Mouse (Mus musculus) myocyte (in vitro differentiated cells): ENCODE measurements around the gene Fbxw4. TPM values are rescaled to one million over a fixed set of nuclear protein-coding genes. Genes with fewer than 3 reads are reported as not detected.
"Not testable (repeated sequence)": the region's sequence is repeated elsewhere in the genome, so short reads cannot be mapped to it uniquely, and the experiment has no call there.

Experiments
- H3K27me3 ChIP-seq: one replicate; pipeline ENCODE4 v1.6.1; 2011; ENCODE audit not compliant: control insufficient read depth, insufficient read depth, insufficient read length
- H3K36me3 ChIP-seq: one replicate; pipeline ENCODE4 v1.6.1; 2011; ENCODE audit not compliant: control insufficient read depth, insufficient read depth
- H3K4me2 ChIP-seq: one replicate; pipeline ENCODE4 v1.6.1; 2011; ENCODE audit warnings: low read depth, control low read depth
- H3K4me3 ChIP-seq: one replicate; pipeline ENCODE4 v1.5.1; 2011; ENCODE audit warnings: mild to moderate bottlenecking, control low read depth, moderate library complexity
- H3K79me2 ChIP-seq: one replicate; pipeline ENCODE4 v1.6.1; 2011; ENCODE audit not compliant: control insufficient read depth, insufficient read depth
- H3ac ChIP-seq: one replicate; pipeline ENCODE4 v1.6.1; 2011; ENCODE audit not compliant: control insufficient read depth, insufficient read length
- CEBPB ChIP-seq: IDR thresholded peaks from 2 replicates; pipeline ENCODE4 v1.6.1; 2011; ENCODE audit warnings: mild to moderate bottlenecking, moderate library complexity; ENCODE audit not compliant: poor library complexity, insufficient read depth, severe bottlenecking
- E2F4 ChIP-seq: IDR thresholded peaks from one replicate; pipeline ENCODE4 v1.6.1; 2011; ENCODE audit warnings: mild to moderate bottlenecking, control low read depth, moderate library complexity; ENCODE audit not compliant: insufficient read depth
- MAX ChIP-seq: IDR thresholded peaks from one replicate; pipeline ENCODE4 v1.6.1; 2011; ENCODE audit warnings: low read depth, mild to moderate bottlenecking, control low read depth
- MYOD1 ChIP-seq, 3 experiments: IDR thresholded peaks; one replicate each; pipeline ENCODE4 v1.6.1; 2011; ENCODE audit warnings: control low read depth in 2 of 3, low read depth in 2 of 3, mild to moderate bottlenecking in 2 of 3, moderate library complexity in 1 of 3; ENCODE audit not compliant: insufficient read length in 2 of 3, control insufficient read depth in 1 of 3
- MYOG ChIP-seq, 3 experiments: IDR thresholded peaks; one replicate each; pipeline ENCODE4 v1.6.1; 2011; ENCODE audit warnings: control low read depth in 2 of 3, low read depth in 2 of 3, mild to moderate bottlenecking in 2 of 3; ENCODE audit not compliant: insufficient read length in 2 of 3, control insufficient read depth in 1 of 3, insufficient read depth in 1 of 3
- POLR2A ChIP-seq: IDR thresholded peaks from one replicate; pipeline ENCODE4 v1.6.1; 2011; ENCODE audit warnings: low read depth, mild to moderate bottlenecking, control low read depth, moderate library complexity; ENCODE audit not compliant: insufficient read length
- POLR2AphosphoS2 ChIP-seq: IDR thresholded peaks from one replicate; pipeline ENCODE4 v1.6.1; 2011; ENCODE audit warnings: low read depth, control low read depth; ENCODE audit not compliant: insufficient read length
- REST ChIP-seq: IDR thresholded peaks from one replicate; pipeline ENCODE4 v1.6.1; 2011; ENCODE audit warnings: mild to moderate bottlenecking, control low read depth, moderate library complexity; ENCODE audit not compliant: insufficient read depth, insufficient read length
- SRF ChIP-seq: IDR thresholded peaks from one replicate; pipeline ENCODE4 v1.6.1; 2011; ENCODE audit warnings: low read depth; ENCODE audit not compliant: control insufficient read depth, insufficient read length
- TCF12 ChIP-seq: IDR thresholded peaks from one replicate; pipeline ENCODE4 v1.6.1; 2011; ENCODE audit warnings: mild to moderate bottlenecking, control low read depth; ENCODE audit not compliant: poor library complexity, insufficient read depth, severe bottlenecking
- TCF3 ChIP-seq: IDR thresholded peaks from one replicate; pipeline ENCODE4 v1.6.1; 2011; ENCODE audit warnings: low read depth, control low read depth; ENCODE audit not compliant: insufficient read length
- USF1 ChIP-seq: IDR thresholded peaks from one replicate; pipeline ENCODE4 v1.6.1; 2011; ENCODE audit warnings: low read depth, mild to moderate bottlenecking, control low read depth, moderate library complexity
- polyA plus RNA-seq: library from polyadenylated mRNA; unstranded; fragments of >200 nt; fragmentation: generic; extraction: Trizol; gene quantifications from one replicate; pipeline ENCODE4 v1.2.1, GENCODE M21; 2012; ENCODE audit warnings: missing spikeins

The Fbxw4 gene
- polyA plus RNA-seq, 1 experiment: 37.0 TPM

DNA sequence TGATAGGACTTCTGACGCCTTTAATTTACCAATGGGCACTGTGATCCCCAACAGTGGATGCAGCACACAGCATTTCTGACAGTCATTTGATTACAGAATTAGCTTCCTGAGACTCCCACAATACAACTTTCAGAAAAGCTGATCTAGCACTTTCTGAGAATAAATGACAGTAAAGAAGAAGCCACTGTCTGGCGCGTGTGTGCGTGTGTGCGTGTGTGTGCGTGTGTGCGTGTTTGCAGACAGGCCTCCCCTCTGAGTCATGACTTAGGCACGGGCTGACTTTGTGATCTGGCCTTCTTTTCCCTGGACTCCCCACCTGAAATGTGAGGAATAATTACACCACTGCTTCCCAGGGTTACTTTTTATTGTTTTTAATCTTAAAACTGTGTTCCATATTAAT lies 8.6 kb downstream of the Fbxw4 start:
- Histone ChIP-seq H3K79me2 (peaks cover 22% of the 10 kb centered on the region), H3ac (no peak overlapping the region), H3K36me3 (no peaks in the 10 kb centered on the region), H3K4me2 (peak overlapping the region; percentile 92), H3K27me3 (no peaks in the 10 kb centered on the region), H3K4me3 (no peak overlapping the region)
- TF ChIP-seq MYOD1 (IDR thresholded peaks at IDR 0.05; ENCODE audit: control insufficient read depth in 1 of 3, insufficient read length in 2 of 3, low read depth in 2 of 3) (peak in 2 of 3 experiments; percentile 19 to 20), MYOG (IDR thresholded peaks at IDR 0.05; ENCODE audit: control insufficient read depth in 1 of 3, insufficient read depth in 1 of 3, insufficient read length in 2 of 3, low read depth in 2 of 3) (peak in 2 of 3 experiments; percentile 46 to 55), POLR2A (no peak), REST (no peak)

DNA sequence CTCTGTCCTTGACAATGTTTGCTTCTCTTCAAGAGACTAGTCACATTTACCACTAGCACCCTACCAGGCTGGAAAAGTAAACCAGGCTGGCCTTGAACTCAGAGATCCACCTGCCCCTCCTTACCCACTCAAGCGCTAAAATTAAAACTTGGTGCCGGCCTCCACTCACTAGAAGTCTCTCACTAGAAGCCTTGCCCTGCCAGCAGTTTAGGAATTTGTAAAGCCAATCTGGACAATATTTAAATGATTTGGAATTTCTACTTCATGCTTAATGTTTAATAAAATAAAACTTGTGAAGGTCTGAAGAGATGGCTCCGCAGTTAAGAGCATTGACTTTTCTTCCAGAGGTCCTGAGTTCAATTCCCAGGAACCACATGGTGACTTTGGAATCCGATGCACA lies 10.3 kb downstream of the Fbxw4 start:
- TF ChIP-seq MYOD1 (IDR thresholded peaks at IDR 0.05; ENCODE audit: control insufficient read depth in 1 of 3, insufficient read length in 2 of 3, low read depth in 2 of 3) (no peak), SRF (no peak), CEBPB (no peak), USF1 (no peak), TCF12 (no peak)
- no peak overlapping the region for H3ac ChIP-seq
- peaks cover 13% of the 10 kb centered on the region for H3K79me2 ChIP-seq
- H3K4me2 ChIP-seq: no peak overlapping the region
- H3K36me3 ChIP-seq: no peaks in the 10 kb centered on the region
- H3K27me3 ChIP-seq: no peaks in the 10 kb centered on the region
- H3K4me3 ChIP-seq: no peak overlapping the region

DNA sequence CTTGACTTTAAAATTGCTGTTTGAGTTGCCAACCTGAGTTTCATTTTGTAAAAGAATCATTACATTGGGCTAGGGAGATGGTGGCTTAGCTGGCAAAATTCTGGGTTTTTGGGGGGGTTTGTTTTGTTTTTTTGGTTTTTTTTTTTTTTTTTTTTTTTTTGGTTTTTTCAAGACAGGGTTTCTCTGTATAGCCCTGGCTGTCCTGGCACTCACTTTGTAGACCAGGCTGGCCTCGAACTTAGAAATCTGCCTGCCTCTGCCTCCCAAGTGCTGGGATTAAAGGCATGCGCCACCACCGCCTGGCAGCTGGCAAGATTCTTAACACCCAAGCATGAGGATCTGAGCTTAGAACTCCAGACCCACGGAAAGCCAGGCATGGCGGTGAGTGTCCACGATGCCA lies 11.6 kb downstream of the Fbxw4 start:
- H3K79me2 ChIP-seq, H3K4me2 ChIP-seq, H3ac ChIP-seq, H3K27me3 ChIP-seq, H3K36me3 ChIP-seq, H3K4me3 ChIP-seq: not testable (repeated sequence)

DNA sequence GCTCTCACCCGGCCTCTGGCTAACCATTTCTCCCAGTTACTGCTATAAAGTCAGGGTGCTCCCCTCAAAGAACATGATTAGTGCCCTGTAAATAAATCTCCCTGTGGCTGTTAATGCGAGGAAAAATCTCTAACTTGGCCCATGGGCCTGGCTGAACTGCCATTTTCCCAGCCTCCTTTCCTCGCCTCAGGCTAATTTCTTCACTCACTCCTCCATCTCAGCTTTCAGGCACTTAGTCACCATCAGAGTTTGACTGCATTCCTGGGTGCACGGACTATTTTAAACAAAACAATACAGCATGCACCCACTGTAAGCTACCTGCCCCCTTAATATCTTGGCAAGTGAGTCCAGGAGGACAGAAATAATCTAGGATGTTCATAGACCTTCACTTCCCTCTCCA lies 13.2 kb downstream of the Fbxw4 start:
- Histone ChIP-seq H3ac (no peak overlapping the region), H3K36me3 (no peaks in the 10 kb centered on the region), H3K79me2 (peaks cover 15% of the 10 kb centered on the region), H3K4me2 (peak overlapping the region; percentile 28), H3K27me3 (no peaks in the 10 kb centered on the region), H3K4me3 (no peak overlapping the region)
- TF ChIP-seq MYOD1 (IDR thresholded peaks at IDR 0.05; ENCODE audit: control insufficient read depth in 1 of 3, insufficient read length in 2 of 3, low read depth in 2 of 3): no peak
- no peak for TF ChIP-seq MAX
- TF ChIP-seq TCF3: no peak
- TF ChIP-seq E2F4: no peak
- no peak for TF ChIP-seq SRF
- no peak for TF ChIP-seq USF1
- TF ChIP-seq CEBPB: no peak
- no peak for TF ChIP-seq REST
- no peak for TF ChIP-seq POLR2A
- no peak for TF ChIP-seq TCF12
- TF ChIP-seq MYOG (IDR thresholded peaks at IDR 0.05; ENCODE audit: control insufficient read depth in 1 of 3, insufficient read depth in 1 of 3, insufficient read length in 2 of 3, low read depth in 2 of 3): no peak
- no peak for TF ChIP-seq POLR2AphosphoS2

GRCm38 (mm10) chr19:45640691-45641090 lies 19.4 kb downstream of the Fbxw4 start:
- Histone ChIP-seq H3K36me3 (no peaks in the 10 kb centered on the region), H3ac (no peak overlapping the region), H3K79me2 (peaks cover 8% of the 10 kb centered on the region), H3K4me3 (no peak overlapping the region), H3K27me3 (no peaks in the 10 kb centered on the region), H3K4me2 (no peak overlapping the region)
- TF ChIP-seq MAX: no peak
- no peak for TF ChIP-seq CEBPB
- TF ChIP-seq MYOD1 (IDR thresholded peaks at IDR 0.05; ENCODE audit: control insufficient read depth in 1 of 3, insufficient read length in 2 of 3, low read depth in 2 of 3): no peak

DNA sequence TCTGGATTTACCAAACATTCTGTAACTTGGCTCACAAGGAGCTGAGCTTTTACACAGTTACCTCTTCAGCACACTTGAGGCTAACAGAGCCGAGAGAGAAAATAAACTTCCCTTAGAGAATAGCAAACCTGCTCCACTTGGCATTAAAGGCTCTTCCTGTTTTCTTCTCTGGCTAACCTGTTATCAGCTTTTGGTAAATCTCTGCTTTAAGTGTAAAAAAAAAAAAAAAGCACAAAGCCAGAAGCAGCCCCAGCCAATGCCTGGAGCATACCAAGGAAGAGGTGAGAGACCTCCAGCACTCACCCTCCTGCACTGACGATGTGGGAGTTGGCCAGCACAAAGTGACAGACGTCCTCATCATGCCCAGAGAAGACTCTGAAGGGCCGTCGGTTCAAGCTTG lies 24.2 kb downstream of the Fbxw4 start:
- no peaks in the 10 kb centered on the region for H3K79me2 ChIP-seq
- no peak overlapping the region for H3ac ChIP-seq
- H3K4me2 ChIP-seq: no peak overlapping the region
- H3K36me3 ChIP-seq: peaks cover 12% of the 10 kb centered on the region
- TF ChIP-seq POLR2AphosphoS2: no peak
- no peak for TF ChIP-seq USF1
- TF ChIP-seq TCF12: no peak
- TF ChIP-seq POLR2A: no peak
- no peak for TF ChIP-seq MYOD1 (IDR thresholded peaks at IDR 0.05; ENCODE audit: control insufficient read depth in 1 of 3, insufficient read length in 2 of 3, low read depth in 2 of 3)
- TF ChIP-seq MYOG (IDR thresholded peaks at IDR 0.05; ENCODE audit: control insufficient read depth in 1 of 3, insufficient read depth in 1 of 3, insufficient read length in 2 of 3, low read depth in 2 of 3): no peak
- TF ChIP-seq MAX: no peak
- no peak for TF ChIP-seq SRF
- TF ChIP-seq E2F4: no peak
- TF ChIP-seq REST: no peak
- TF ChIP-seq CEBPB: no peak
- no peak for TF ChIP-seq TCF3
- no peaks in the 10 kb centered on the region for H3K27me3 ChIP-seq
- H3K4me3 ChIP-seq: no peak overlapping the region
